Mouse (Mus musculus): ENCODE results near the gene Hoxa1.

- TF ChIP-seq POLR2A (IDR thresholded peaks at IDR 0.05; ENCODE audit: low read depth, low read length) = no peak
- no peak for TF ChIP-seq ZC3H11A (IDR thresholded peaks at IDR 0.05; ENCODE audit: low read depth, low read length)
- no peak for TF ChIP-seq GABPA (IDR thresholded peaks at IDR 0.05; ENCODE audit: insufficient replicate concordance, low read depth, low read length)
- TF ChIP-seq PAX5 (IDR thresholded peaks at IDR 0.05; ENCODE audit: low read length) = no peak
Measured at GRCm38 (mm10) chr6:52151571-52151970, 6.5 kb downstream of the Hoxa1 start.
